Mouse (Mus musculus): ENCODE results near the gene Pgbd1.

DNA sequence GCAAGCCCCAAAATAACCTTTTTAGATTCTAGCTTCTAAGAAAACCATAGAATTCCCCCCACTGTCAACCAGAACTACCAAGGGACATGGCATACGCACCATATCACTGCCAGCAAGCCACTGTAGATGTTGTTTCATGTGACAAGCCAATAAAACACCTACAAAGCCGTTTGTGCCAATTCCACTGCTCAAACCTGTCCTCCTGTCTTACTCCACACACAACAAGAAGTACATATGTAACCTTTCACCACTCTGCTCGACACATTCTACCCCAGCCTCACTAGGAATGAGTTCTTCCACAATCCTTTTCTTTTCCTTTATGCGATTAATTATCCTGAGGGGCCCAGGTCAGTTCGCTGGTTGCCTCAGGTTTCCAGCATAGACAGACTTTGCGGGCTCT is 45.2 kb downstream of the Pgbd1 start:
- TF ChIP-seq CTCF (IDR thresholded peaks at IDR 0.05; ENCODE audit: low read depth, low read length) (no peak), POLR2AphosphoS5 (IDR thresholded peaks at IDR 0.05; ENCODE audit: insufficient replicate concordance, low read depth, low read length) (no peak), GATA1 (IDR thresholded peaks at IDR 0.05; ENCODE audit: borderline replicate concordance, low read length) (no peak), TAL1 (conservative IDR thresholded peaks at IDR 0.05; ENCODE audit: low read depth, low read length) (no peak)

All from G1E (cell line).